Mouse (Mus musculus) natural killer cell, adult 2 months (primary cell): ENCODE measurements around the gene Chrd.

ENCODE experiments used
- DNase-seq, 2 experiments: peaks; one replicate each; pipeline ENCODE4 v3.0.0; 2022; ENCODE audit warnings: low spot score in 2 of 2

Gene Chrd

GRCm38 (mm10) chr16:20732925-20733730, at the start of gene Chrd:
Chrd (plus strand) TSS chr16:20733127.
- no peak for DNase-seq

GRCm38 (mm10) chr16:20690774-20691173, 42.2 kb upstream of the Chrd start:
- DNase-seq, result no peak

- DNase-seq, result no peak
Measured at GRCm38 (mm10) chr16:20691617-20692016, 41.3 kb upstream of the Chrd start.

- DNase-seq, result no peak
Measured at GRCm38 (mm10) chr16:20692241-20692965, 40.5 kb upstream of the Chrd start.

GRCm38 (mm10) chr16:20693111-20693701, 39.7 kb upstream of the Chrd start, which contains the start of gene Fam131a:
Fam131a (plus strand) TSS chr16:20693241.
- peak; percentile 65 to 70 for DNase-seq

- no peak for DNase-seq
Measured at GRCm38 (mm10) chr16:20694781-20695180, 38.1 kb upstream of the Chrd start.

GRCm38 (mm10) chr16:20695622-20696323, 37.2 kb upstream of the Chrd start:
- DNase-seq, result no peak

GRCm38 (mm10) chr16:20699266-20699665, 33.7 kb upstream of the Chrd start:
- no peak for DNase-seq

GRCm38 (mm10) chr16:20700036-20700435, 32.9 kb upstream of the Chrd start:
- DNase-seq, result no peak

GRCm38 (mm10) chr16:20701316-20701715, 31.6 kb upstream of the Chrd start:
- no peak for DNase-seq

GRCm38 (mm10) chr16:20701729-20702521, 31.0 kb upstream of the Chrd start:
- no peak for DNase-seq

- peak in 1 of 2 experiments; percentile 34 for DNase-seq
Measured at GRCm38 (mm10) chr16:20702522-20702893, 30.4 kb upstream of the Chrd start.

GRCm38 (mm10) chr16:20703071-20703470, 29.9 kb upstream of the Chrd start:
- no peak for DNase-seq

- DNase-seq, result no peak
Measured at GRCm38 (mm10) chr16:20703699-20704400, 29.1 kb upstream of the Chrd start.

GRCm38 (mm10) chr16:20705786-20706185, 27.1 kb upstream of the Chrd start:
- no peak for DNase-seq

GRCm38 (mm10) chr16:20706407-20707055, 26.4 kb upstream of the Chrd start:
- no peak for DNase-seq

- DNase-seq, result no peak
Measured at GRCm38 (mm10) chr16:20708220-20708938, 24.5 kb upstream of the Chrd start.

GRCm38 (mm10) chr16:20708939-20709734, 23.8 kb upstream of the Chrd start:
- peak in 1 of 2 experiments; percentile 21 for DNase-seq
